Mouse (Mus musculus): ENCODE results near the gene Myadm. TPM values are rescaled to one million over a fixed set of nuclear protein-coding genes. Genes with fewer than 3 reads are reported as not detected.
"Not testable (repeated sequence)": the region's sequence is repeated elsewhere in the genome, so short reads cannot be mapped to it uniquely, and the experiment has no call there.

The Myadm gene
- polyA plus RNA-seq, 1 experiment from 2014 or later: 95.0 TPM

DNA sequence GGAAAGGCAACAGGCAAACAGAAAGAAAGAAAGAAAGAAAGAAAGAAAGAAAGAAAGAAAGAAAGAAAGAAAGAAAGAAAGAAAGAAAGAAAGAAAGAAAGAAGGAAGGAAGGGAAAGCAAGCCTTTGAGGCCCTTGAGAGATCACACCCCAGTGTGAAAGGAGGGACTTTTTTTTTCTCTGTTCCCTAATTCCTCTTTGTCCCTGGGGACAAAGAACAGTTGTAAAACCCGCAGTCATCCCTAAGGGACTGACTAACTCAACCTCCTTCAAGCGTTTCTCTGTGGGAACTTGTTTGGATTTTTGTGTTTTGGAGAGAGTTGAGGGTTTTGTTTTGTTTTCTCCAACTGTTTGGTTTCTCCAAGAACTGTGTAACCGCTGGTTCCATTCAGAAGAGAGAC lies 20.6 kb upstream of the Myadm start:
- no peak for ATAC-seq (ENCODE audit: low FRiP score, low TSS enrichment)
- no peak overlapping the region for H3K27ac ChIP-seq (ENCODE audit: low read length)
- no peak overlapping the region for H3K4me2 ChIP-seq (replicated peaks; ENCODE audit: low read depth, low read length)
- no peak overlapping the region for H3K9ac ChIP-seq (replicated peaks; ENCODE audit: low read length)
- WGBS: 20% methylated on average over 3 of the region's 3 CpGs
- peaks cover 2% of the 10 kb centered on the region; the same call in 1 of the 2 replicates for H3K27me3 ChIP-seq (ENCODE audit: insufficient read depth, low read length)
- no peaks in the 10 kb centered on the region for H3K9me3 ChIP-seq (ENCODE audit: low read length)
- H3K4me3 ChIP-seq (ENCODE audit: low read length): no peak overlapping the region
- H3K36me3 ChIP-seq (ENCODE audit: insufficient read depth, low read length): no peaks in the 10 kb centered on the region
- H3K4me1 ChIP-seq (ENCODE audit: insufficient read depth, low read length): no peaks in the 10 kb centered on the region

DNA sequence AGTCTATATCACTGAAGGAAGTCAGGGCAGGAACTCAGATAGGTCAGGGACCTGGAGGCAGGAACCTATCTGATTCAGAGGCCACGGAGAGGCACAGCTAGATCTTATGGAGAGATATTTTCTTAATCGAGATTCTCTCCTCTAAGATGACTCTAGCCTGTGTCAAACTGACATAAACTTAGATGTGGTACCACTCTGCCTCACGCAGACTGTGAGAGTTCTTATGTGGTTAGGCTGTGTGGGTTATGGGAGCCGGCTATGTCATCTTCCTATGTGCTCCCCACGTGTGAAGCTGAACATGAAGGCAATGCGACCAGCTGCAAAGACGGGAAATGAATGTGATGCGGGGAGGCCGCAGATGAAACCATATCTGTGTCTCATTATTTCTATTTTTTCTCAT lies 16.7 kb upstream of the Myadm start:
- Histone ChIP-seq H3K27me3 (ENCODE audit: insufficient read depth, low read length) (no peaks in the 10 kb centered on the region), H3K9ac (replicated peaks; ENCODE audit: low read length) (no peak overlapping the region), H3K36me3 (ENCODE audit: insufficient read depth, low read length) (no peaks in the 10 kb centered on the region), H3K9me3 (ENCODE audit: low read length) (no peaks in the 10 kb centered on the region), H3K4me1 (ENCODE audit: insufficient read depth, low read length) (0 out of 2 replicates have a peak, but pooled peaks cover 5% of the 10 kb centered on the region), H3K4me3 (ENCODE audit: low read length) (no peak overlapping the region), H3K4me2 (replicated peaks; ENCODE audit: low read depth, low read length) (no peak overlapping the region), H3K27ac (ENCODE audit: low read length) (no peak overlapping the region)
- 83% methylated on average over 9 of the region's 9 CpGs for WGBS
- ATAC-seq (ENCODE audit: low FRiP score, low TSS enrichment): no peak

DNA sequence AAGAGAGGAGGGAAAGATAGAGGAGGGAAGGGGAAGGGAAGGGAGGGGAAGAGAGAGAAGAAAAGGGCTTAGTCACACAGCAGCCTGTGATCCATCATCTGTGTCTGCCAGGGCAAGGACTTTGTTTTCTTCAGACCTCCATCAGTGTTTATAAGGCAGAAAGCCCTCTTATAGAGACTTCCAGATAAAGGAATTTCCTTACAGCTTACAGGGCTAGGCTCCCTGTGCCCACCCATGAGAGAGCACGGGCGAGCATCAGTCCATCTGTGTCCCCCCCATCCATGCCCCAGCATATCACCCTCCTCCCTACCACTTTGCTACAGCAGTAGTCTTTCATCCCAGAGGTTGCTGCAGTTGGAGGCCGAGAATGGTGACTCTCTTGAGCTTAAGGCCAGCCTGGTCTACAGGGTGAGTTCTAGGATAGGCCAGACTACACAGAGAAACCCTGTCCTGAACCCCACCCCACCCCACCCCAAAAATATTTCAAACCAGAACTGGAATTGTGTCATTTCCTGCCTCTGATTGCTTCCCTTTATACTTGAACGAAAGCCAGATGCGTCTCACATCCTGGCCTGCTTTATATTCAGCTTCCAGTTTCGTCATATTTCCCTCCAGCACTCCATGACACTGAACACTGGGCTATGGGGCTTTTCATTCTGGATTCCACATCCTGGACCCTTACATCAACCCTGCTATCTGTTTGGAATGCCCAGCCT lies 13.3 kb upstream of the Myadm start:
- Histone ChIP-seq H3K27ac (ENCODE audit: low read length) (peak overlapping the region; percentile 75), H3K9ac (replicated peaks; ENCODE audit: low read length) (no peak overlapping the region)

DNA sequence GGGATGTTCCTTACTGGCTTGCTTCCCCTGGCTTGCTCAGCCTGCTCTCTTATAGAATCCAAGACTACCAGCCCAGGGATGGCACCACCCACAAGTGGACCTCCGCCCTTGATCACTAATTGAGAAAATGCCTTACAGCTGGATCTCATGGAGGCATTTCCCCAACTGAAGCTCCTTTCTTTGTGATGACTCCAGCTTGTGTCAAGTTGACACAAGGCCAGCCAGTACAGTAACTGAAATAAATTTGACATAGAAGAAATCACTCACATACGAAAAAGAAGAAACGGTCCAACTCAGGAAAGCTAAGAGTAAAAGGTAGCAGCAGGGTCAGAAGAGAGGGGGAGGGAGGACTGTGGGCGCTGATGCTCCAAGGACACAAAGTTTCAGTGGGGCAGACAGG lies 12.1 kb upstream of the Myadm start:
- 31% methylated on average over 4 of the region's 4 CpGs for WGBS
- not testable (repeated sequence) for H3K27ac ChIP-seq (ENCODE audit: low read length); H3K4me3 ChIP-seq (ENCODE audit: low read length); H3K27me3 ChIP-seq (ENCODE audit: insufficient read depth, low read length); H3K9ac ChIP-seq (replicated peaks; ENCODE audit: low read length); H3K4me1 ChIP-seq (ENCODE audit: insufficient read depth, low read length); ATAC-seq (ENCODE audit: low FRiP score, low TSS enrichment); H3K9me3 ChIP-seq (ENCODE audit: low read length); H3K4me2 ChIP-seq (replicated peaks; ENCODE audit: low read depth, low read length); H3K36me3 ChIP-seq (ENCODE audit: insufficient read depth, low read length)

More for the DNA sequence above, 13.3 kb upstream of the Myadm start:
- no peaks in the 10 kb centered on the region for H3K36me3 ChIP-seq (ENCODE audit: insufficient read depth, low read length)
- no peak overlapping the region for H3K4me3 ChIP-seq (ENCODE audit: low read length)
- H3K9me3 ChIP-seq (ENCODE audit: low read length): no peaks in the 10 kb centered on the region
- no peak overlapping the region for H3K4me2 ChIP-seq (replicated peaks; ENCODE audit: low read depth, low read length)
- H3K27me3 ChIP-seq (ENCODE audit: insufficient read depth, low read length): no peaks in the 10 kb centered on the region
- H3K4me1 ChIP-seq (ENCODE audit: insufficient read depth, low read length): 0 out of 2 replicates have a peak, but pooled peaks cover 5% of the 10 kb centered on the region
- WGBS: 47% methylated on average over 6 of the region's 6 CpGs
- ATAC-seq (ENCODE audit: low FRiP score, low TSS enrichment): peak; percentile 78

DNA sequence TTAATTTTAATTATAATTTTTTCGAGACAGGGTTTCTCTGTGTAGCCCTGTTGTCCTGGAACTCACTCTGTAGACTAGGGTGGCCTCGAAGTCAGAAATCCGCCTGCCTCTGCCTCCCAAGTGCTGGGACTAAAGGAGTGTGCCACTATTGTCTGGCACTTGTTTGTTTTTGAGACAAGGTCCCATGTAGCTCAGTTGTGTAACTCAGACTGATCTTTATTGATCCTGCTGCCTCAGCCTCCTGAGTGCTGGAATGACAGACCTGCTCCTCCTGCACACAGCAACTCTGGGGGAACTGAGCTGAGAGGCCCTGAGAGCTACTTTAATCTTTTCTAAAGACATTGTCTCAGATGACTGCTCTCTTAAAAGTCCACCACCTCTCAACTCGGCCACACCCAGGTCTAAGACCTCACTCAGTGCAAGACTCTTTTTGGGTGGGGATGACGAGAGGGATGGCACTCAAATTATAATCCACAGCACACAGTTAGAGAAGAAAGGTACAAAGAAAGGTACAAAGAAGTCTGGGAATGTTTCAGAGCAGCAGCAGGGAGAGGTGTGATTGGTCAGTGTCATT lies 8.7 kb upstream of the Myadm start:
- WGBS: 72% methylated on average over 5 of the region's 5 CpGs
- Histone ChIP-seq H3K4me2 (replicated peaks; ENCODE audit: low read depth, low read length) (no peak overlapping the region), H3K9me3 (ENCODE audit: low read length) (no peaks in the 10 kb centered on the region), H3K4me3 (ENCODE audit: low read length) (no peak overlapping the region), H3K4me1 (ENCODE audit: insufficient read depth, low read length) (0 out of 2 replicates have a peak, but pooled peaks cover 5% of the 10 kb centered on the region), H3K27ac (ENCODE audit: low read length) (no peak overlapping the region), H3K9ac (replicated peaks; ENCODE audit: low read length) (no peak overlapping the region), H3K27me3 (ENCODE audit: insufficient read depth, low read length) (no peaks in the 10 kb centered on the region), H3K36me3 (ENCODE audit: insufficient read depth, low read length) (no peaks in the 10 kb centered on the region)
- ATAC-seq (ENCODE audit: low FRiP score, low TSS enrichment): no peak

DNA sequence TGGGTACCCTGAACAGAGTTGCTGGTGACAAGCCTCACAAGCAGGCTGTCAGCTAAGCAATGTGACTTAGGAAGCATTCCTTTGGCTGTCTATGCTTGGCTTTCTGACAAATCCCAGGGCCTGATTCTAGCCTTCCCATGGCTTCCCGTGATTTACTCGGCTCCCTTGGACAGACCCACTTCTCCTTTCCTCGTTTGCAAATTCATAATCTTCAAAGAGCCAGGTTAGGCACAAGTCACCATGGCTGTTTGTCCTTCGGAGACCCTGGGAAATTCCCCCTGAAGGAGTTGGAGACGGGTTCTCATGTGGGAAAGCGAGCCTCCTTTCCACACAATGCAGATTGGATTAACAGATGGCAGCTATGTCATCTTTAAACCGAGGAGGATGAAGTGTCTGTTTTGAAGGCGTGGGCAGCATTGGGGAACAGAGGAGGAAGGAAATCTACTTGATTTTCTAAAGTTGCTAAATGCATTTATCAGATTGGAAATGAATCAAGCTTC lies 8.2 kb upstream of the Myadm start:
- no peak overlapping the region for H3K4me2 ChIP-seq (replicated peaks; ENCODE audit: low read depth, low read length)
- no peaks in the 10 kb centered on the region for H3K36me3 ChIP-seq (ENCODE audit: insufficient read depth, low read length)
- H3K4me3 ChIP-seq (ENCODE audit: low read length): no peak overlapping the region
- ATAC-seq (ENCODE audit: low FRiP score, low TSS enrichment): no peak
- H3K27me3 ChIP-seq (ENCODE audit: insufficient read depth, low read length): no peaks in the 10 kb centered on the region
- no peaks in the 10 kb centered on the region for H3K9me3 ChIP-seq (ENCODE audit: low read length)
- 41% methylated on average over 8 of the region's 8 CpGs for WGBS
- no peak overlapping the region for H3K9ac ChIP-seq (replicated peaks; ENCODE audit: low read length)
- H3K27ac ChIP-seq (ENCODE audit: low read length): no peak overlapping the region
- 0 out of 2 replicates have a peak, but pooled peaks cover 3% of the 10 kb centered on the region for H3K4me1 ChIP-seq (ENCODE audit: insufficient read depth, low read length)

DNA sequence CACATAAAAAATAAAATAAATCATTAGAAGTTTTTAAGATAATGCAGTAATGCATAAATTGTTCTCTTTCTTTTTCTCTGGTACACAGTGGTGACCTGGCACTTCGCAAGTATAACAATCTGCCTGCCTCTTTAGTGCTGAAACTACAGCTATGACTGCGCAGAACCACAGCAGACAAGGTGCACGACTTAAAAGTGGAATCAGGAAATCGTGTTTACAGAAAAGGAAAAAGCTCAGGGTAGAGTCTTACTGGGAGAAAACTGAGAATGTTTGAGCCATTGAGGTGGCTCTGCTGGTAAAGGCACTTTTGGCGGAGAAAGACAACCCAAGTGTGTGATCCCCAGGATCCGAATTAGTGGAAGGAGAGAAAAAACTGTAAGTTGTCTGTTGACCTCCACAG lies 7.1 kb upstream of the Myadm start:
- H3K9ac ChIP-seq (replicated peaks; ENCODE audit: low read length): no peak overlapping the region
- WGBS: 84% methylated on average over 6 of the region's 6 CpGs
- H3K4me2 ChIP-seq (replicated peaks; ENCODE audit: low read depth, low read length): no peak overlapping the region
- ATAC-seq (ENCODE audit: low FRiP score, low TSS enrichment): no peak
- H3K27ac ChIP-seq (ENCODE audit: low read length): no peak overlapping the region
- no peak overlapping the region for H3K4me3 ChIP-seq (ENCODE audit: low read length)
- no peaks in the 10 kb centered on the region for H3K9me3 ChIP-seq (ENCODE audit: low read length)
- H3K4me1 ChIP-seq (ENCODE audit: insufficient read depth, low read length): 0 out of 2 replicates have a peak, but pooled peaks cover 3% of the 10 kb centered on the region
- H3K27me3 ChIP-seq (ENCODE audit: insufficient read depth, low read length): no peaks in the 10 kb centered on the region
- H3K36me3 ChIP-seq (ENCODE audit: insufficient read depth, low read length): no peaks in the 10 kb centered on the region

DNA sequence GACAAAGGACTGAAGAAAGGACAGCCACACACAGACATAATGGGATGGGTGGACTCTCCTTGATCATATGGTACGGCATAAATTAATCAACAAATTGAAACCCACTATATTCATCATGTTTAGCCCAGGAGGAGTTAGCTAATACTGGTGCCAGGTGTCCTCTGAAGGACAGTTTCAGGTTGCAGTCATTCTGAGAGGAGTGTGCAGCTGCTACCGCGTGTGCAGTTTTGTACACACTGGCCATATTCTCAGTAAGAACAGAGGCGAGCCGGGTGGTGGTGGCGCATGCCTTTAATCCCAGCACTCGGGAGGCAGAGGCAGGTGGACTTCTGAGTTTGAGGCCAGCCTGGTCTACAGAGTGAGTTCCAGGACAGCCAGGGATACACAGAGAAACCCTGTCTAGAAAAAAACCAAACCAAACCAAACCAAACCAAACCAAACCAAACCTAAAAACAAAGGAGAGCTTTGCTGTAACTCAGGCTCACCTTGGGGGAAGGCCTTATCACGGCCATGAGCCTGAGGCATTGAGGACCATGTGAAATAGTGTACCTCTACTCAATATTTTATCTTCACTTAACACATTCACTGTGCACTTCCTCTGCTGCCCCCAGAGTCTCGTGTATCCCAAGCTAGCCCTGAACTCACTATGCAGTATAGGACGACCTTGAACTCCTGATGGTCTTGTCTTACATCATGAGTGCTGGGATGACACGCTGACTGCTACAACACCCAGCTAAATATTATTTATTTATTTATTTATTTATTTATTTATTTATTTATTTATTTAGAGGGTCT lies 5.6 kb upstream of the Myadm start:
- 83% methylated on average over 11 of the region's 11 CpGs for WGBS
- Histone ChIP-seq H3K27ac (ENCODE audit: low read length) (no peak overlapping the region), H3K9me3 (ENCODE audit: low read length) (no peaks in the 10 kb centered on the region), H3K27me3 (ENCODE audit: insufficient read depth, low read length) (no peaks in the 10 kb centered on the region), H3K9ac (replicated peaks; ENCODE audit: low read length) (no peak overlapping the region), H3K4me1 (ENCODE audit: insufficient read depth, low read length) (no peaks in the 10 kb centered on the region), H3K36me3 (ENCODE audit: insufficient read depth, low read length) (no peaks in the 10 kb centered on the region), H3K4me3 (ENCODE audit: low read length) (no peak overlapping the region), H3K4me2 (replicated peaks; ENCODE audit: low read depth, low read length) (no peak overlapping the region)
- no peak for ATAC-seq (ENCODE audit: low FRiP score, low TSS enrichment)

DNA sequence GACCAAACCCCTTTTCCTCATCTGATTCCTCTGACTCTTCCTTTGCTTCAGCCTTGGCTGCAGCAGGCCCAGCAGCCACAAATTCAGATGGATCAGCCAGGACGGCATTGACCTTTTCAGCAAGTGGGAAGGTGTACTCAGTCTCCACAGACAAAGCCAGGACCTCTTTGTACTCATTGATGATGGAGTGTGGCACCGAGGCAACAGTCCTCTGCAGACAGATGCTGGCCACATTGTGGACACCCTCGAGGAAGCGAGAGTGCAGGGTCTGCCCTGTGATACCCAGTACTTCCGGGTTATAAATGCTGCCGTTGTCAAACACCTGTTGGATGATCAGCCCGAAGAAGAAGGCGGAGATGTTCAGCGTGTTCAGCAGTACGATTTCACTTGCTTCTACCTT lies 4.3 kb upstream of the Myadm start:
- Histone ChIP-seq H3K9ac (replicated peaks; ENCODE audit: low read length) (no peak overlapping the region), H3K9me3 (ENCODE audit: low read length) (no peaks in the 10 kb centered on the region), H3K36me3 (ENCODE audit: insufficient read depth, low read length) (no peaks in the 10 kb centered on the region), H3K4me3 (ENCODE audit: low read length) (no peak overlapping the region), H3K27me3 (ENCODE audit: insufficient read depth, low read length) (no peaks in the 10 kb centered on the region), H3K4me1 (ENCODE audit: insufficient read depth, low read length) (peaks cover 2% of the 10 kb centered on the region), H3K4me2 (replicated peaks; ENCODE audit: low read depth, low read length) (no peak overlapping the region), H3K27ac (ENCODE audit: low read length) (no peak overlapping the region)
- no peak for ATAC-seq (ENCODE audit: low FRiP score, low TSS enrichment)
- WGBS: 86% methylated on average over 10 of the region's 10 CpGs
